10 mouse cellular contexts compared by ENCODE assay signal in the genomic region with DNA sequence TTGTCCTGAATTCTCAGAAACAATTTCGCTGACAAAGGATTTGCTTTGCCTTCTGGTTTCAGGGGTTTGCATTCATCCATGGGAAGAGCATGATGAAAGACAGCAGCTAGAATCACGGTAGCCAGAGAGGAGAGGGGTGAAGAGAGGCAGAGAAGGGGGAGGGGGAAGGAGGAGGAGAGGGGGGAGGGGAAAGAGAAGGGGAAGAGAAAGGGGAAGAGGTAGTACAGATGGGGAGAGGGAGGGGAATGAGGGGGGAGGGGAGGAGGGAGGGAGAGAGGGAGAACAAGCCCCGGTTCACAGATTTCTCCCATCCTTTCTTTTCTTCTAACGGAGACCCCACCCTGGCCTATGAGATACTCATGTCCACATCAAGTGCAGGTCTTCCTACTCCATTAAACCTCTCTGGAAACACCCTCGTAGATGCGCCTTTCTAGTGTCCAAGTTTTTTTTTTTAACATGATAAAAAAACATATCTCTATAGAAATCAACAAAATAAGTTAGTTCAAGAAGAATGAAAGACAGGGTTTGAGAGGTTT.
DNase-seq lines count a peak whose midpoint lies in the region; ATAC-seq and TF ChIP-seq lines count a peak whose summit lies in the region.
"Had no signal": no experiment of that assay in that cellular context is flagged by ENCODE, and none has a peak within 500 bp of the region (broad histone marks: within the 10 kb centered on the region; RNA-seq: fewer than 3 reads in every experiment).

No protein-coding gene starts in this region.

- H3K4me2 ChIP-seq in liver, postnatal 0 days (ENCODE audit: low read depth, low read length): no peak overlapping the region
- 0 out of 2 replicates have a peak overlapping the region, but pooled peaks have one; percentile 21 for H3K4me2 ChIP-seq in limb, embryonic 14.5 days (replicated peaks; ENCODE audit: low read depth, low read length, severe bottlenecking)

- DNase-seq in embryo, embryonic 11 days: peak; percentile 42
- DNase-seq in embryo, embryonic 9.5 days (ENCODE audit: extremely low spot score): no peak
- no peak for DNase-seq in liver, postnatal 0 days
- no peak for DNase-seq in liver
- no peak for DNase-seq in limb, embryonic 14.5 days (ENCODE audit: low spot score)
- peak; percentile 62 for DNase-seq in retina, postnatal 1 day
- DNase-seq in urinary bladder, postnatal 14 days (ENCODE audit: low spot score): no peak
- DNase-seq: cerebellum, postnatal 25 days had no signal

- H3K4me3 ChIP-seq in liver, postnatal 0 days (ENCODE audit: low read depth, low read length): no peak overlapping the region
- H3K4me3 ChIP-seq in limb, embryonic 14.5 days (replicated peaks; ENCODE audit: low read length): no peak overlapping the region

- WGBS in liver, postnatal 0 days (ENCODE audit: insufficient replicate concordance): 46% methylated on average over 6 of the region's 6 CpGs
- WGBS in limb, embryonic 14.5 days: 54% methylated on average over 6 of the region's 6 CpGs

- no peak for TF ChIP-seq POLR2A in limb, embryonic 14.5 days (IDR thresholded peaks at IDR 0.05; ENCODE audit: borderline replicate concordance, extremely low read depth, insufficient read depth, insufficient read length)

- H3K9ac ChIP-seq in liver, postnatal 0 days (replicated peaks): no peak overlapping the region
- H3K9ac ChIP-seq in limb, embryonic 14.5 days (ENCODE audit: low read depth, low read length, severe bottlenecking): no peak overlapping the region

- no peaks in the 10 kb centered on the region for H3K9me3 ChIP-seq in liver, postnatal 0 days (ENCODE audit: low read length)
- no peaks in the 10 kb centered on the region for H3K9me3 ChIP-seq in limb, embryonic 14.5 days (ENCODE audit: control insufficient read depth, low read length)

- no peaks in the 10 kb centered on the region for H3K36me3 ChIP-seq in liver, postnatal 0 days (replicated peaks; ENCODE audit: insufficient read depth, low read length)
- H3K36me3 ChIP-seq in limb, embryonic 14.5 days (ENCODE audit: control insufficient read depth, insufficient read depth, low read length): no peaks in the 10 kb centered on the region

- peak overlapping the region; percentile 16; the same call in 1 of the 2 replicates for H3K27ac ChIP-seq in liver, postnatal 0 days (ENCODE audit: low read depth)
- peak overlapping the region; percentile 67 for H3K27ac ChIP-seq in limb, embryonic 14.5 days (replicated peaks; ENCODE audit: low read depth, low read length)

- H3K27me3 ChIP-seq in liver, postnatal 0 days (ENCODE audit: insufficient read depth, low read length): peaks cover 4% of the 10 kb centered on the region; the same call in 1 of the 2 replicates
- no peaks in the 10 kb centered on the region for H3K27me3 ChIP-seq in limb, embryonic 14.5 days (ENCODE audit: control insufficient read depth, insufficient read depth, low read length)

- no peak for TF ChIP-seq CTCF in liver, postnatal 0 days (IDR thresholded peaks at IDR 0.05; ENCODE audit: low read depth)

- TF ChIP-seq EP300 in liver, postnatal 0 days (IDR thresholded peaks at IDR 0.05; ENCODE audit: low read depth): no peak

- 0 out of 2 replicates have a peak, but pooled peaks cover 6% of the 10 kb centered on the region for H3K4me1 ChIP-seq in liver, postnatal 0 days (ENCODE audit: insufficient read depth)
- H3K4me1 ChIP-seq in limb, embryonic 14.5 days (ENCODE audit: control insufficient read depth, insufficient read depth, low read length): peaks cover 13% of the 10 kb centered on the region

- ATAC-seq in liver, postnatal 0 days: no peak
- ATAC-seq in limb, embryonic 14.5 days (ENCODE audit: low FRiP score, low read depth): no peak
- no peak for ATAC-seq in erythroid progenitor cell, adult 5-6 weeks (replicated peaks; ENCODE audit: low FRiP score, poor library complexity, severe bottlenecking)
- ATAC-seq: inflammation-experienced regulatory T-cells, adult 6 months had no signal

Comparison
In these comparisons a context has a peak if more than half of its experiments do, and no peak if none do; other contexts are left out.
1. DNase-seq: peak in embryo, embryonic 11 days (single experiment) and retina, postnatal 1 day (single experiment); none in embryo, embryonic 9.5 days (single experiment), liver, postnatal 0 days (single experiment), liver (single experiment), limb, embryonic 14.5 days (single experiment) and urinary bladder, postnatal 14 days (single experiment).